Mouse (Mus musculus): ENCODE measurements around the gene Adamtsl2. TPM values are rescaled to one million over a fixed set of nuclear protein-coding genes. Genes with fewer than 3 reads are reported as not detected.

The Adamtsl2 gene
- total RNA-seq (2021) = 10 to 100 TPM in 1 of 2 experiments, 1 to 10 TPM in 1; 6.3 to 10.5 TPM
- long read RNA-seq, experiment 1, partial matches to known transcripts = 1 of 4 reads
- long read RNA-seq, experiment 1, other reads (novel, unspliced or antisense) = 3 of 4 reads
- long read RNA-seq, experiment 2, partial matches to known transcripts = 1 of 4 reads
- long read RNA-seq, experiment 2, other reads (novel, unspliced or antisense) = 0 of 4 reads

DNA sequence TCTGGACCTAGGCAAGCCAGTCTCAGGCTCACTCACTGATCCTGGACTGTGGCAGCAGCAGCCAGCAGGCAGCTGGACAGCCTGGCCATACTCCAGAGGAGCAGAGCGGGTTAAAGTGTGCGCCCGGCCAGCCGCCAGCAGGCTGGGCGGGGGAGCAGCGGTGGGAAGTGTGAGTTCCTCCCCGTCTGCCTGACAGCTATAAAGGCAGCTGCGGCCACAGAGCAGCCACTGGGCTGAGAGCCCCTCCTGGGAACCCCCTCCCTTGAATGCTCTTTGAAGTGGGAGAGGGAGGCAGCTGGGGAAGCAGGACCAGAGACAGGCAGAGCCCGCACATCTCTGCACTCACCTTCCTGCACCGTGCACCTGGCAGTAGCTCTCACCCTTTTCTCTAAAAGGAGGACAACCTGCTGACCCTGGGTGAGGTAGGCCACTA lies at the start of gene Adamtsl2:
Gene Adamtsl2 (plus strand): TSS at position 228 of the 433 bp plus-strand sequence.
- intact Hi-C loops (cut with DNase I; ENCODE audit: low total_unique reads) = loop anchor here (5.0 to 10.0 kb wide), 2 partner anchors 46 to 158 kb away; no protein-coding TSS in a partner anchor
- peak; percentile 90 for DNase-seq

DNA sequence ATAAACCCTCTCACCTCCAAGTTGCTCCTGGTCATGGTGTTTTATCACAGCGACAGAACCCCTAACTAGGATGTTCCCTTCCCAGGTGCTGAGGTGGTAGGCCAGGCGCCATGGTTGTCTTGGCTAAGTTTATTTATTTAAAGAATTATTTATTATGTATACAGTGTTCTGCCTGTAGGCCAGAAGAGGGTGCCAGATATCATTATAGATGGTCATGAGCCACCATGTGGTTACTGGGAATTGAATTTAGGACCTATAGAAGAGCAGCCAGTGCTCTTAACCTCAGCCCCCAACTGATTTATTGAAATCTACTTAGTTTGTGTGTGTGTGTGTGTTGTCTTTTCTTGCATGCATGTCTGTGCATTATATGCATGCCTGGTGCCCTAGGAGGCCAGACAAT lies 46.8 kb upstream of the Adamtsl2 start:
- DNase-seq = no peak
- intact Hi-C loops (cut with DNase I; ENCODE audit: low total_unique reads) = loop anchor here (10.0 kb wide), 1 partner anchor 108 kb away; no protein-coding TSS in a partner anchor

GRCm38 (mm10) chr2:27036003-27036402 lies 43.2 kb upstream of the Adamtsl2 start:
- intact Hi-C loops (cut with DNase I; ENCODE audit: low total_unique reads) = loop anchor here (5.0 to 10.0 kb wide), 2 partner anchors 111 to 189 kb away; no protein-coding TSS in a partner anchor
- no peak for DNase-seq

- intact Hi-C loops (cut with DNase I; ENCODE audit: low total_unique reads) = loop anchor here (5.0 to 10.0 kb wide), 2 partner anchors 112 to 190 kb away; no protein-coding TSS in a partner anchor
- DNase-seq = no peak
These were observed 42.2 kb upstream of the Adamtsl2 start for GRCm38 (mm10) chr2:27037008-27037407.

- intact Hi-C loops (cut with DNase I; ENCODE audit: low total_unique reads) = loop anchor here (5.0 to 10.0 kb wide), 2 partner anchors 114 to 191 kb away; no protein-coding TSS in a partner anchor
- DNase-seq = peak; percentile 58
These were observed 40.6 kb upstream of the Adamtsl2 start for GRCm38 (mm10) chr2:27038596-27038995.

DNA sequence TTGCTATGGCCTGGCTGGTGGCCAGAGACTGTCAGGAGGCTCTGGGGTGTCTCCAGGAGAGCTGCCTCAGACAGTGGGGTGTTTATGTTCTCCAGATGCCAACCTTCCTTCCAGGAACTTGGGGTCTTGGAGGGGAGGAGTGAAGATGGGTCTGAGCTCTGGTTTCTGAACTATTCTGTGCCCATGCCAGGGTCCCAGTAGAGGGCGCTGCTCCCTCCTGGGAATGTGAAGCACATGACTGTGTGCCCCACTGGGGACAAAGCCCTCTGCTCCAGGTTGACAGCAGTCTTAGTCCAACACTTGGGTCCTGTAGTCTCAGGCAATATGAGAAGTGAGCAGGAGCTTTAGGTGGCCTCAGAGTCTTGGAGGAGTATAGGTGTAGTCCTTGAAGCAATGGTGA lies 39.9 kb upstream of the Adamtsl2 start:
- intact Hi-C loops (cut with DNase I; ENCODE audit: low total_unique reads) = loop anchor here (5.0 to 10.0 kb wide), 2 partner anchors 114 to 192 kb away; no protein-coding TSS in a partner anchor
- no peak for DNase-seq

DNA sequence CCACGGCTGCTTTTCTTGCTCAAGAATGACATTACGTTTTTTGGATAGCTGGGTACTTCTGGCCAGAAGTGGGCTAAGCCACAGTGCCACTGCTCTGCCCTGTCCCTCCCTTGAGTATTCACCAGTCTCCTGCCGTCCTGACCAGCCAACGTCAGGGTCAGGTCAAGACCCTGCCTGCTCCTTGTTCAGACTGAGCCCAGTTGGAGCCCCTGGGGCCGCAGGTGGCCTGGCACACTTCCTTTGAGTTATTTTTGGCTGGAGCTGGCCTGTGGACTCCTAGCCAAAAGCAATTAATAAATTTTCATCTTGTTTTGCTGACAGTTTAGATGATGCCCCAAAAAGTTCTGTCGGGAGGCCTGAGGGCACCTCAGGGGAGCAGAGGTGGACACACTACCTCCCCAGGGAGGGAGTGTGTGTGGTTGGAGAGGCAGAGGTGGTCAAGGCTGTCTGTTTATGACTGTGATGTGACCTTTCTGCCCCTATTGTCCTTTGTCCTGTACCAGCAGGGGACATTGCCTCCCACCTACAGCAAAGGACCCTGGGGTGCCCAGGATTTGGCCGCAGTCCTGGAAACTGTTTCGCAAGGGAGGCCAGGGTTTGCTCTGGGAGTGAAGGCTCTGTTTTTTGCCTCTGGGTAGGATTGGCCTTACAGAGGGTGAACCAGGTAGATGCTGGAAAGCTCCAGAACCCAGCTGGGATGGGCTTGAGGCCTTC lies 36.9 kb upstream of the Adamtsl2 start:
- intact Hi-C loops (cut with DNase I; ENCODE audit: low total_unique reads) = loop anchor here (2.0 kb wide), 1 partner anchor 195 kb away; no protein-coding TSS in a partner anchor
- no peak for DNase-seq

DNA sequence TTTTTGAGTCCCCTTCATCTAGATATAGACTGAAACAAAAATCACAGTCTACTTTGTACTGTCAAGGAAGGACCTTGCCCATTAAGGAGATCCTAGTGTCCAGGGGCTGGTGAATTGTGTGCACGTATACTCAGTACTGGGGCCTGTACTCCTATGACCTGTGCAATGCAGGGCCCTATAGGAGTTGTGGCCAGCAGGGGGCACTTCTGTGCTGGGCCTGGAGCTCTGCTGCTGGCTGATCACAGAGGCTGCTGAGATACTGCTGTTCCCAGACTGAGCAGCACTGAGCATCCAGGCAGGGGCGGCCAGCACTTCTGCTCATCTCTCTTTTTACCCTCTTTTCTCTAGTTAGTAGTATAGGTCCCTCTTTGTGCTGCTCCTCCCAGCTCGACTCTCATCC lies 35.7 kb upstream of the Adamtsl2 start:
- peak; percentile 88 for DNase-seq
- intact Hi-C loops (cut with DNase I; ENCODE audit: low total_unique reads) = loop anchor here (2.0 kb wide), 1 partner anchor 193 kb away; no protein-coding TSS in a partner anchor

- intact Hi-C loops (cut with DNase I; ENCODE audit: low total_unique reads) = no loop called here
- peak; percentile 68 for DNase-seq
These were observed 35.0 kb upstream of the Adamtsl2 start for GRCm38 (mm10) chr2:27044166-27044565.

GRCm38 (mm10) chr2:27044641-27045040 lies 34.5 kb upstream of the Adamtsl2 start:
- DNase-seq = no peak
- intact Hi-C loops (cut with DNase I; ENCODE audit: low total_unique reads) = no loop called here

GRCm38 (mm10) chr2:27045979-27046770 lies 33.0 kb upstream of the Adamtsl2 start:
- DNase-seq = peak; percentile 84
- intact Hi-C loops (cut with DNase I; ENCODE audit: low total_unique reads) = no loop called here

DNA sequence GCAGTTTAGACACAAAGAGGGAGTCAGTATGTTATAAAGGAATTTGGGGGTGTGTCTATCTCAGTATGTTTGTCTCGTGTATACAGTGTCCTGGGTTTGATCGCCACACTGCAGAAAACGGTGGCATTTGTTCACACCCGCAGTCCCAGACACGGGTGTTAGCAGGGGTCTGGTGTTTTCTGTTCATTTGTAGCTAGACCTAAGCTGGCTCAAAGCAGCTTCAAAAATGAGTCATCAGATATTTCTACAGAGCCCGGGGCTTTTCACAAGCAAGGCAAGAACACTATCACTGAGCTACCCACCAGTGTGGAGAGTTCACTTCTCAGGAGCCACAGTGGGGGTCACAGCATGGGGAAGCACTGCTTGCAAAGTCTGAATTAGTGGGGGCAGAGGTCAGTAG lies 29.8 kb upstream of the Adamtsl2 start:
- no peak for DNase-seq
- intact Hi-C loops (cut with DNase I; ENCODE audit: low total_unique reads) = no loop called here

- DNase-seq = no peak
- intact Hi-C loops (cut with DNase I; ENCODE audit: low total_unique reads) = no loop called here
These were observed 20.9 kb upstream of the Adamtsl2 start for GRCm38 (mm10) chr2:27058251-27058650.

GRCm38 (mm10) chr2:27058751-27059150 lies 20.4 kb upstream of the Adamtsl2 start:
- intact Hi-C loops (cut with DNase I; ENCODE audit: low total_unique reads) = no loop called here
- no peak for DNase-seq

GRCm38 (mm10) chr2:27059187-27059586 lies 20.0 kb upstream of the Adamtsl2 start:
- no peak for DNase-seq
- intact Hi-C loops (cut with DNase I; ENCODE audit: low total_unique reads) = no loop called here

DNA sequence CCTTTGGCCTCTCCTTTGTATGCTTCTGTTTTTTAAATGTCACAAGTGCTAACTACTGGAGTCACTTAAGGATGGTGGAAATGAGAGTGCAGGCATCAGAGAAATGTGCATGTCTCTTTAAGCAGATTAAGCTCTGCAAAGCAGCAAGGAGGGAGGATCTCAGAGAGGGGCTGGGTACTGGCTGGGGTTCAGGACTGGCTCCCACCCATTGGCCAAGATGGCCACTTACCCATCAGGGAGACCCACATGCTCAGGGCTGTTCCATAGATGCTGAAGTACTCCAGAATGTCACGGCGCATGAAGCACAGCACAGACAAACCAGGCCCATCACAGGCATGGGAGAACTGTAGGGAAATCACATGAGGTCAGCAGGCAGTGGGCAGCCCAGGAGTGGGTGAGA lies 12.1 kb upstream of the Adamtsl2 start:
- no peak for DNase-seq

GRCm38 (mm10) chr2:27067996-27068395 lies 11.2 kb upstream of the Adamtsl2 start:
- intact Hi-C loops (cut with DNase I; ENCODE audit: low total_unique reads) = no loop called here
- no peak for DNase-seq

More for the DNA sequence above, 12.1 kb upstream of the Adamtsl2 start:
- intact Hi-C loops (cut with DNase I; ENCODE audit: low total_unique reads) = no loop called here

DNA sequence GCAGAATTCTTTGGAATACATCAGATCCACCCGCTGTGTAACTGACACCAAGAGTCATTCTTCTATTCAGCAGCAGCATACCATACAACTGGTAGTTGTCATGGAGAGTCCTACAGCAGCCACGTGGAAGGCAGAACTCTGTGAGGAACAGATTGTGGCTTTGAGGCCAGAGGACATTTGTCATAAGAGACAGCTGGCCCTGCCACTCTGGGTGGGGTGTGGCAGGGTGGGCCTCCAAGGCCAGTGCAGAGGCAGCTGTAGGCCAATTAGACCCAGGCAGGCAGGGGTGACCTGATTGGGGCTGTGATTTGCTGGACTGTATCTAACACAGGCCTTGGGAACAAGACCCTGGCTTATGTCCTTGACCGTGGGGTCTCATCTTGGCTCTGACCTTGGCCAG lies 9.5 kb upstream of the Adamtsl2 start:
- intact Hi-C loops (cut with DNase I; ENCODE audit: low total_unique reads) = loop anchor here (10.0 kb wide), 1 partner anchor 55 kb away; no protein-coding TSS in a partner anchor
- no peak for DNase-seq

DNA sequence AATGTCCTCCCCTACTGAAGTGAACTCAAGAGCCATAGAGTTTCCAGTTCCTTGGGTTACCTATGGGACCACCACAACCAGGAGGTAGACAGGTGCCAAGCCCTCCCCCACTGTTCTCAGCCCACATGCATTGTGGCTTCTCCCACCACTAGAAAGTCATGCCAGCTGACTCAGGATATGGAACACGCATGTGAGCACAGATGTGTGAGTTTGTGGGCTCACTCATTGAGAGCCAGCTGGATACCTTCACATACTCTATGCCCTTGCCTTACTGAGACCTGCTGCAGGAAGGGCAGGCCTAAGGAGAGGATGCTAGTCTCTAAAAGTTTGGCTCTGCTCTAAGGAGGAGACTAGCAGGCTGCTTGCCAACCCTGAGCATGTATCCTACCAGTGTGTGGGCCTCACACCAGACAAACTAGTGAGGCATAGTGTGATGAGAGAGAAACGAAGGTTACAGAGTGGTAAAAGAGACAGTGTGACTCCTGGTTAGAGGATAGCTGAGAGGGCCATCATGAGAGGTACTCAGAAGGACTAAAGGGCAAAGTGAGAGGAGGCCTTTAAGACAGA lies 8.8 kb upstream of the Adamtsl2 start:
- no peak for DNase-seq
- intact Hi-C loops (cut with DNase I; ENCODE audit: low total_unique reads) = loop anchor here (10.0 kb wide), 1 partner anchor 54 kb away; no protein-coding TSS in a partner anchor
